Mouse (Mus musculus) hindbrain, embryonic 13.5 days (tissue): ENCODE measurements at regions not wholly inside any gene's neighbourhood (a gene's known extent, or its start where the extent isn't known, plus 50 kb on each side); places are given as distances from the start of the nearest gene placed in this dataset.

Experiments
- ATAC-seq: fragments of 200-750 bp; cut with Nextera tagmentation; 2 replicates; pipeline ENCODE4 v1.8.0; 2017; ENCODE audit warnings: moderate TSS enrichment; ENCODE audit not compliant: low FRiP score
- H3K27ac ChIP-seq: fragments of 300-500 bp; sonication (generic); 2 replicates; pipeline ENCODE4 v1.5.1; 2015; ENCODE audit warnings: inconsistent platforms, mild to moderate bottlenecking, moderate library complexity
- H3K27me3 ChIP-seq: fragments of 300-500 bp; sonication (generic); 2 replicates; pipeline ENCODE4 v1.6.1; 2015; ENCODE audit warnings: mild to moderate bottlenecking, inconsistent platforms
- H3K36me3 ChIP-seq: fragments of 300-500 bp; sonication (generic); 2 replicates; pipeline ENCODE4 v1.6.1; 2015; ENCODE audit warnings: mild to moderate bottlenecking, inconsistent platforms
- H3K4me1 ChIP-seq: fragments of 300-500 bp; sonication (generic); replicated peaks from 2 replicates; pipeline ENCODE4 v1.6.1; 2015; ENCODE audit warnings: inconsistent platforms
- H3K4me2 ChIP-seq: fragments of 300-500 bp; sonication (generic); 2 replicates; pipeline ENCODE4 v1.6.1; 2015; ENCODE audit warnings: inconsistent platforms, mild to moderate bottlenecking, moderate library complexity
- H3K4me3 ChIP-seq: fragments of 300-500 bp; sonication (generic); 2 replicates; pipeline ENCODE4 v1.5.1; 2015; ENCODE audit warnings: mild to moderate bottlenecking, inconsistent platforms
- H3K9ac ChIP-seq: fragments of 300-500 bp; sonication (generic); 2 replicates; pipeline ENCODE4 v1.6.1; 2015; ENCODE audit warnings: mild to moderate bottlenecking, inconsistent platforms
- H3K9me3 ChIP-seq: fragments of 300-500 bp; sonication (generic); 2 replicates; pipeline ENCODE4 v1.6.1; 2016; ENCODE audit warnings: inconsistent platforms
- WGBS: fragments of 180-500 bp; shearing (Covaris S2); methylation state at CpG from one replicate; pipeline ENCODE4 v1.1.7; 2015; 5-methylcytosine and 5-hydroxymethylcytosine counted together

DNA sequence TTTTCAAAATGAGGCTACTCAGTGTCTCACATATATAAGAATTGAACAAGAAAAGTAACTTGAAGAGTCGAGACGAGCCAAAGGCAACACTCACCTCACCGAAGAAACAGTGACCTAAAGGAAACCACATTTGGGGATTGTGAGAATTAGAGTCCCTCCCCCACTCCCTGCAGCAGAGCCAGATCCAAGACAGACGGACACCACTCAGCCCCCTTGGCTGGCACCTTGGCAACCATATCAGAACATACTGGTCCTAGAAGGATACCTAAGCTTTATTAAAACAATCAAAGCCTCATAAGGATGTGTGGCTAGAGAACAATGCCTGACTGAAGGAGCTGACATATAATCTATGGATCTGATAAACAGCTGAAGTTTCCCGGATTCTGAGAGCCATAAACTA is 112.5 kb downstream of the Atp6v1g3 start:
- no peaks in the 10 kb centered on the region for H3K36me3 ChIP-seq
- no peak; the same call in 1 of the 2 replicates for ATAC-seq
- H3K9me3 ChIP-seq = no peaks in the 10 kb centered on the region
- peaks cover 19% of the 10 kb centered on the region for H3K4me1 ChIP-seq
- H3K27me3 ChIP-seq = no peaks in the 10 kb centered on the region
- peak overlapping the region; percentile 78 for H3K27ac ChIP-seq
- no peak overlapping the region for H3K4me3 ChIP-seq
- no peak overlapping the region for H3K9ac ChIP-seq
- WGBS = 55% methylated on average over 5 of the region's 5 CpGs
- no peak overlapping the region for H3K4me2 ChIP-seq

DNA sequence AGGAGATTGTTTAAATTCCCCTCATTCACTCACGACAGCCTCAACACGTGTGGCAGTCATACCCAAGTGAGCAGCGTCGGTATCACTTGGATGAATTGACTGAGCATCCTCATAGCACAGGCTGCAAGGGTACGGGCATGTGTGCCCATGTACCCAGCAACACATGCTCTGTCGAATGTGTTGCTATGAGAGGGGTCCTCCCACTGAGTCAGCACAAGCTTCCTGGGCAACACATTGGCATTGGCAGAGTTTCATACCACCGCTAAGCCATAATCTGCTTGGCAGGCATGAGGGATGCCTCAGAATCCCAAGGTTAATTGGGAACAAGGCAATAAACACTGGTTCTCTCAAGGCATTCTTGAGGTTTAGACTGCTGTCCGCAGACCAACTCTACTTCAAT is 115.1 kb downstream of the Atp6v1g3 start:
- no peaks in the 10 kb centered on the region for H3K27me3 ChIP-seq
- no peak overlapping the region for H3K27ac ChIP-seq
- H3K4me1 ChIP-seq = peaks cover 19% of the 10 kb centered on the region
- H3K9ac ChIP-seq = no peak overlapping the region
- H3K4me3 ChIP-seq = no peak overlapping the region
- WGBS = 88% methylated on average over 8 of the region's 8 CpGs
- no peak overlapping the region for H3K4me2 ChIP-seq
- H3K36me3 ChIP-seq = no peaks in the 10 kb centered on the region
- ATAC-seq = no peak
- no peaks in the 10 kb centered on the region for H3K9me3 ChIP-seq

DNA sequence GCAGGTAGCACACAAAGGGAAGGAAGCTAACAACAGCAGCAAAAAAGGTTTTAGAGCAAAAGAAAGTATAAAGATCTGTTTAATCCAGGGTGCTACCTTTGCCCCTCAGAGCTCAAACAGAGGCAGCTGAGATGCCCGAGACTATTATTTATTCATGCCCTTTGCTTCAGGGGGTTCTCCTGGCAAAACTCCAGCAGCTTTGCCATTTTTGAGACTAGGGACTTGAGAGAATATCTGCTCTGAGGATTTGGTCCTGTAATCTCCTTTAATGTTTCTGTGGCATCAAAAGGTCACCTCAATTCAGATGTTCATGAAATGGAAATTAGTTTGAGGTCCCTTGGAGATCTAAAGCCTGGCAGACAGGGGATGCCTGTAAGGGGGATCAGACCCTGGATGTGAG is 116.1 kb downstream of the Atp6v1g3 start:
- no peak for ATAC-seq
- Histone ChIP-seq H3K4me3 (no peak overlapping the region), H3K27me3 (no peaks in the 10 kb centered on the region), H3K27ac (no peak overlapping the region), H3K4me2 (no peak overlapping the region), H3K4me1 (peaks cover 18% of the 10 kb centered on the region), H3K36me3 (no peaks in the 10 kb centered on the region), H3K9me3 (no peaks in the 10 kb centered on the region), H3K9ac (no peak overlapping the region)
- WGBS = 59% methylated on average over 1 of the region's 1 CpGs

DNA sequence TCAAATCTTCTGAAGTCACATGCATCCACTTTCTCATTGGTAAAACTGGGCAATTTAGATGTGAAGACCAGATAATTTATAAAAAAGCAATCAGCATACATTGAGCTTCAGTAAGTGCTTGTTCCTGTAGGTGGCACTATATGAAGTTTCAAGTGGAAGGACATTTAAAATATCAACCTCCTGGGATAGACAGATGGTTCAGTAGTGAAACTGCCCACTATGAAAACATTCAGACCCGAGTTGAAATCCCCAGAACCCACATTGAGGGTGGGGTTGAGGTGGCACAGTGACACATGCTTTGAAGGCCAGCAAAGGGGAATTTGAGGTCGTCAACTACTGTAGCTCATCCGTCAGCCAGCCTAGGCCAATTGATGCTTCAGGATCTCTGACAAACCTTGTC is 145.1 kb downstream of the Atp6v1g3 start:
- no peaks in the 10 kb centered on the region for H3K9me3 ChIP-seq
- no peaks in the 10 kb centered on the region for H3K27me3 ChIP-seq
- WGBS = 74% methylated on average over 3 of the region's 3 CpGs
- no peak overlapping the region for H3K4me2 ChIP-seq
- H3K4me3 ChIP-seq = no peak overlapping the region
- no peak for ATAC-seq
- H3K9ac ChIP-seq = no peak overlapping the region
- 0 out of 2 replicates have a peak, but pooled peaks cover 3% of the 10 kb centered on the region for H3K4me1 ChIP-seq
- H3K27ac ChIP-seq = no peak overlapping the region
- H3K36me3 ChIP-seq = no peaks in the 10 kb centered on the region

DNA sequence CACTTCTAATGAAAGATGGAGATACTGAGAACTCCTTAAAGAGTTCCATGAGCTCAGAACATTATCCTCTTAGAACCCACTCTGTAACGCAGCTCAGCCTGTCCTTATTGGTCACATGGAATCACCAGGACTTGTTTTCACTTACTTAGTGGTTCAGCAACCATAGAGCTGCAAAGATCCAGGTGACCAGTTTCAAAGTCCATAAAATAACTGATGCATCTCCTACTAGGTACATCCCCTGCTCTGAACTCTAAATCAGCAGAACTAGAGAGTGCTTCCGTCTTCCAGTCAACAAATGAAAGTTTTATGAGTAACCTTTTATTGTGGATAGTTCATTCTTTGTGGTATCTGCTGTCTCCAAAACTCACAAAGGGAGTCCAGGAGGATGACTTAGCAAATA is 153.9 kb downstream of the Atp6v1g3 start:
- Histone ChIP-seq H3K4me1 (no peaks in the 10 kb centered on the region), H3K9ac (no peak overlapping the region), H3K36me3 (no peaks in the 10 kb centered on the region), H3K4me2 (no peak overlapping the region), H3K4me3 (no peak overlapping the region), H3K27ac (no peak overlapping the region), H3K9me3 (no peaks in the 10 kb centered on the region), H3K27me3 (no peaks in the 10 kb centered on the region)
- 90% methylated on average over 2 of the region's 2 CpGs for WGBS
- no peak for ATAC-seq
